Mouse (Mus musculus) liver, adult 2 months (tissue): ENCODE measurements around the gene Stx2.

Experiments used
- CTCF ChIP-seq: fragments of 200-500 bp; IDR thresholded peaks from 2 replicates; pipeline ENCODE4 v1.5.1; 2011; ENCODE audit warnings: low read depth, low read length, control low read depth
- POLR2A ChIP-seq: fragments of 200-500 bp; IDR thresholded peaks from 2 replicates; pipeline ENCODE4 v1.6.1; 2011; ENCODE audit warnings: low read length, control low read depth; ENCODE audit not compliant: insufficient read depth; ENCODE audit errors: extremely low read depth

- TF ChIP-seq POLR2A (no peak), CTCF (no peak)
These were observed 54.9 kb downstream of the Stx2 start, which contains the start of gene Rimbp2 for GRCm38 (mm10) chr5:128953278-128954070.
